Mouse (Mus musculus) right cerebral cortex, postnatal 25 days (tissue): Measurements from ENCODE around the gene Rln3.

Experiments used
- DNase-seq: peaks from one replicate; pipeline ENCODE4 v3.0.0; 2022

Gene Rln3

DNA sequence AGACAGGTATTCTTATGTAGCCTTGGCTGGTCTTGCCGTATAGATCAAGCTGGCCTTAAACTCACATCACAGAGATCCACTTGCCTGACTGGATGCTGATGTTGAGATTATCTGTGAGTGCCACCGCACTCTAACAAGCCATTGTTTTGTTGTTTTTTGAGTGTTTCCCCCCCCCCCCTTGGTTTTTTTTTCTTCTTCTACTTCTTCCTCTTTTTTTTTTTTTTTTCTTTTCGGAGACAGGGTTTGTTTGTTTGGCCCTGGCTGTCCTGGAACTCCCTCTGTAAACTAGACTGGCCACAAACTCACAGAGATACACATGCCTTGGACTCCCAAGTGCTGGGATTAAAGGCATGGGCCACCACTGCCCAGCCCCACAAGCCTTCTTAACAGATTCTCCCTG, 50.8 kb downstream of the Rln3 start:
- no peak for DNase-seq
